Mouse (Mus musculus) lung, postnatal 0 days (tissue): ENCODE data around the gene Tspan13.

Experiments
- CTCF ChIP-seq: IDR thresholded peaks from 2 replicates; pipeline ENCODE4 v1.5.1; 2016; ENCODE audit warnings: antibody characterized with exemption, mild to moderate bottlenecking
- EP300 ChIP-seq: IDR thresholded peaks from 2 replicates; pipeline ENCODE4 v1.6.1; 2016; ENCODE audit warnings: antibody characterized with exemption, mild to moderate bottlenecking, control low read depth

GRCm38 (mm10) chr12:36057699-36058098 is 15.4 kb upstream of the Tspan13 start:
- no peak for TF ChIP-seq EP300
- TF ChIP-seq CTCF = no peak
